Mouse (Mus musculus): Measurements from ENCODE around the gene Cspg4. TPM values are rescaled to one million over a fixed set of nuclear protein-coding genes. Genes with fewer than 3 reads are reported as not detected.
"Not testable (repeated sequence)": the region's sequence is repeated elsewhere in the genome, so short reads cannot be mapped to it uniquely, and the experiment has no call there.

Gene Cspg4
- polyA plus RNA-seq, 1 experiment from 2014 or later, result 3.1 TPM

DNA sequence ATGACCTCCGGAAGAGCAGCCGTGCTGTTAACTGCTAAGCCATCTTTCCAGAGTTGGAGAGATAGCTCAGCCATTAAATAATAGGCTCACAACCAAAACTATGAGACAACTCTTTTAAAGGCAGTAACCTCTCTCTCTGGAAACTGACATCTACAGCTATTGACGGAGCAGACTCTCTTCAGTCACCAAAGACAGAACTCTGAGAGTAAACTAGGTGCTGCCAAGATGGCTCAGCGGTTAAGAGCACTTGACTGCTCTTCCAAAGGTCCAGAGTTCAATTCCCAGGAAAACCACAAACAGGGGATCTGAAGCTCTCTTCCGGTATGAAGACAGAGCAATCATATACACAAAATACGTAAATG is 72.0 kb downstream of the Cspg4 start:
- H3K4me3 ChIP-seq, result peak overlapping the region; percentile 91
- peaks cover 24% of the 10 kb centered on the region for H3K4me1 ChIP-seq
- no peaks in the 10 kb centered on the region for H3K9me3 ChIP-seq (replicated peaks)
- no peaks in the 10 kb centered on the region for H3K27me3 ChIP-seq
- peak overlapping the region; percentile 95 for H3K4me2 ChIP-seq
- no peaks in the 10 kb centered on the region for H3K36me3 ChIP-seq (ENCODE audit: poor library complexity, severe bottlenecking)
- no peak overlapping the region for H3K27ac ChIP-seq
- 24% methylated on average over 6 of the region's 6 CpGs for WGBS
- no peak for ATAC-seq
- H3K9ac ChIP-seq, result peak overlapping the region; percentile 5; the same call in 1 of the 2 replicates

DNA sequence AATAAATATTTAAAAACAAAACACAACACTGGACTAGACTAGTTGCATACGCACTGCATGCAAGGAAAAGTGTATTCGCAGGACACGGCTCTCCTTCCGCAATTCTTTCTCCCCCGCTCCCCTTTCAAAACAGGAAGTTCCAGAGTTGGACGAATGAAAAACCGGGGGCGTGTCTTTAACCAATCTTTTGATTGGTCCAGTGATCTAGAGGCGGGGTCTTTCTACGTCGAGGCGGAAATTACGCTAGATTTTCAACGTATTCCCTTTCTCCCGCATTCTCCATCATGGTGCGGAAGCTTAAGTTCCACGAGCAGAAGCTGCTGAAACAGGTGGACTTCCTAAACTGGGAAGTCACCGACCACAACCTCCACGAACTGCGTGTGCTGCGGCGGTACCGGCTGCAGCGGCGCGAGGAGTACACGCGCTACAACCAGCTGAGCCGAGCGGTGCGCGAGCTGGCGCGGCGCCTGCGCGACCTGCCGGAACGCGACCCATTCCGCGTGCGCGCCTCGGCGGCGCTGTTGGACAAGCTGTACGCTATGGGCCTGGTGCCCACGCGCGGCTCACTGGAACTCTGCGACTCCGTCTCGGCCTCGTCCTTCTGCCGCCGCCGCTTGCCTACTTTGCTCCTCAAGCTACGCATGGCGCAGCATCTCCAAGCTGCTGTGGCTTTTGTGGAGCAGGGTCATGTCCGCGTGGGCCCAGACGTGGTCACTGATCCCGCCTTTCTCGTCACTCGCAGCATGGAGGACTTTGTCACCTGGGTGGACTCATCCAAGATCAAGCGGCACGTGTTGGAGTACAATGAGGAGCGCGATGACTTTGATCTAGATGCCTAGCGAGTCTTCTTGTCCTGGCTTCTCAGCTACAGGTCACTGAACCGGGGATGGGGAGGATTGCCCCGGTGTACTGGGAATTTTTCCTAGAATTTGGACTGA is 72.7 kb downstream of the Cspg4 start, which contains the start of gene Imp3:
Gene Imp3 (plus strand): TSS at position 253 of the 938 bp plus-strand sequence.
- Histone ChIP-seq H3K27me3 (no peaks in the 10 kb centered on the region), H3K4me3 (peak within 1 kb of the TSS; percentile 91), H3K27ac (peak within 1 kb of the TSS; percentile 87), H3K36me3 (ENCODE audit: poor library complexity, severe bottlenecking) (no peaks in the 10 kb centered on the region), H3K9ac (peak within 1 kb of the TSS; percentile 90), H3K4me1 (peaks cover 24% of the 10 kb centered on the region), H3K9me3 (replicated peaks) (no peaks in the 10 kb centered on the region), H3K4me2 (peak within 1 kb of the TSS; percentile 95)
- under 1% methylated on average over 72 of the region's 73 CpGs for WGBS
- peak; percentile 96 for ATAC-seq

- H3K4me2 ChIP-seq, result peak overlapping the region; percentile 95
- peaks cover 24% of the 10 kb centered on the region for H3K4me1 ChIP-seq
- peak overlapping the region; percentile 91 for H3K4me3 ChIP-seq
- H3K9ac ChIP-seq, result peak overlapping the region; percentile 90
- 6% methylated on average over 7 of the region's 7 CpGs for WGBS
- no peak for ATAC-seq
- H3K27ac ChIP-seq, result no peak overlapping the region
- H3K36me3 ChIP-seq (ENCODE audit: poor library complexity, severe bottlenecking), result no peaks in the 10 kb centered on the region
- H3K27me3 ChIP-seq, result no peaks in the 10 kb centered on the region
- no peaks in the 10 kb centered on the region for H3K9me3 ChIP-seq (replicated peaks)
These were observed 73.5 kb downstream of the Cspg4 start for GRCm38 (mm10) chr9:56938374-56938773.

DNA sequence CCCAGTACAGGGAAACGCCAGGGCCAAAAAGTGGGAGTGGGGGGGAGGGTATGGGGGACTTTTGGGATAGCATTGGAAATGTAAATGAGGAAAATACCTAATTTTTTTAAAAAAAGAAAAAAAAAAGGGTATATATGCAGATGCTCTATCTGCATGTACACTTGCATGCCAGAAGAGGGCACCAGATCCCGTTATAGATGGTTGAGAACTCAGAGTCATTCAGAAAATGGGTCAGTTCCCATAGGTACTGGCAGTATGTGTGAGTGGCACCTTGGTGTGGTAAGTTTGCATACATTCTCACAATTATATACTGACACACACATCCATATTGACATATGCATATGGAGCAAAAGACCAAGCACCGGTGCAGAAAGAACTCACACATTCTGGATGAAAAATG is 82.6 kb downstream of the Cspg4 start:
- 25% methylated on average over 3 of the region's 3 CpGs for WGBS
- not testable (repeated sequence) for ATAC-seq, H3K27ac ChIP-seq

GRCm38 (mm10) chr9:56948699-56949098 is 83.9 kb downstream of the Cspg4 start:
- not testable (repeated sequence) for H3K9ac ChIP-seq; H3K36me3 ChIP-seq (ENCODE audit: poor library complexity, severe bottlenecking); H3K27ac ChIP-seq; H3K4me3 ChIP-seq; H3K9me3 ChIP-seq (replicated peaks); ATAC-seq; H3K27me3 ChIP-seq; H3K4me2 ChIP-seq
- peaks cover 14% of the 10 kb centered on the region for H3K4me1 ChIP-seq
- 94% methylated on average over 5 of the region's 5 CpGs for WGBS

More for the DNA sequence above, 82.6 kb downstream of the Cspg4 start:
- not testable (repeated sequence) for H3K36me3 ChIP-seq (ENCODE audit: poor library complexity, severe bottlenecking); H3K27me3 ChIP-seq; H3K4me2 ChIP-seq; H3K4me3 ChIP-seq; H3K9me3 ChIP-seq (replicated peaks); H3K9ac ChIP-seq
- H3K4me1 ChIP-seq, result peaks cover 14% of the 10 kb centered on the region

Other genes with a start within 250 kb of the Cspg4 start
- gene Lingo1, start 68.6 kb upstream of the Cspg4 start, polyA plus RNA-seq (2015; fragmentation: Nextera tagmentation; extraction: Ambion mirVana), result 10.9 and 13.7 TPM in 2 replicates
- gene Odf3l1, start 354 bp upstream of the Cspg4 start, polyA plus RNA-seq (2015; fragmentation: Nextera tagmentation; extraction: Ambion mirVana), result 0.44 TPM in 1 of 2 replicates, not detected in the other
- gene Snx33, start 63.3 kb downstream of the Cspg4 start, polyA plus RNA-seq (2015; fragmentation: Nextera tagmentation; extraction: Ambion mirVana), result 2.6 TPM in 2 replicates
- 86.6 and 89.0 TPM in 2 replicates for gene Imp3, start 72.4 kb downstream of the Cspg4 start, polyA plus RNA-seq (2015; fragmentation: Nextera tagmentation; extraction: Ambion mirVana)
- gene Snupn, start 85.8 kb downstream of the Cspg4 start, polyA plus RNA-seq (2015; fragmentation: Nextera tagmentation; extraction: Ambion mirVana), result 30.0 and 33.7 TPM in 2 replicates
- 20.0 and 20.7 TPM in 2 replicates for gene Ptpn9, start 129.9 kb downstream of the Cspg4 start, polyA plus RNA-seq (2015; fragmentation: Nextera tagmentation; extraction: Ambion mirVana)
- gene Sin3a, start 207.0 kb downstream of the Cspg4 start, polyA plus RNA-seq (2015; fragmentation: Nextera tagmentation; extraction: Ambion mirVana), result 33.8 and 43.9 TPM in 2 replicates